Comparison of ENCODE assay signal across 13 mouse cellular contexts in the genomic region with DNA sequence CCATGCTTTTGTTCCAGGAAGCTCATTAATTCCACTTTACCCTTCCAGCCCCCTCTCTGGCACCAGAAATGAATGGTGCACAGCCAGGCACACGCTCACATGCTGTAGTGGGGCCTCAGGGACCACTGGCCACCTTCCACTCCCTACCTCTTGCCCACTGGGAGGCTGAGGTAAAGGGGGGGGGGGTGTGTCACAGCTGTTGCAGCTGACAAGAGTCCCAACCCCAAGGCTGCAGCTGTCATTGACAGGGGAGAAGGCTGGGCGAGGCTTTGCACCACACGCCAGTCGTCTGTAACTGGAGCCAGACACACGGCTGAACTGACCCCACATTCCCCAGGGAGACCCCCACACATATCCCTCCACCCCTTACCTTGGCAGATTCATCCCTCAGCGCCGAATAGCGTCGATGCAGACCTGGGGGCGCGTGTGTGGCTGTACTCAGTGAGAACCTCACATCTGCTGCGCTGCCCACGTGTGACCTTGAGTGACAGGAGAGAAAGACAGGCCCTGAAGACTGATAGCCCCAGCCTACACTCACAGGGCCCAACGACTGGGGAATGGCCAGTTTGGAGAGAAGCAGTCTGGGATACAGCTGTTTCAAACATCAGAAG. TPM values are rescaled to one million over a fixed set of nuclear protein-coding genes. Genes with fewer than 3 reads are reported as not detected.
A peak's percentile ranks its signal among the peaks of the same experiment; 100 is the strongest.
DNase-seq lines count a peak whose midpoint lies in the region; ATAC-seq lines count a peak whose summit lies in the region.
"Had no signal": no experiment of that assay in that cellular context is flagged by ENCODE, and none has a peak within 500 bp of the region (broad histone marks: within the 10 kb centered on the region; RNA-seq: fewer than 3 reads in every experiment).

No protein-coding gene starts in this region.

- WGBS in midbrain, embryonic 11.5 days, result 74% methylated on average over 14 of the region's 14 CpGs
- whole genome bisulfite sequencing in midbrain, embryonic 16.5 days, result 43% methylated on average over 14 of the region's 14 CpGs
- WGBS in hindbrain, embryonic 10.5 days, result 54% methylated on average over 14 of the region's 14 CpGs
- 39% methylated on average over 14 of the region's 14 CpGs for WGBS in limb, embryonic 15.5 days
- 61% methylated on average over 14 of the region's 14 CpGs for WGBS in heart, embryonic 10.5 days

- H3K9me3 ChIP-seq in midbrain, embryonic 11.5 days (ENCODE audit: control insufficient read depth, low read length), result no peaks in the 10 kb centered on the region
- H3K9me3 ChIP-seq in midbrain, embryonic 16.5 days (replicated peaks; ENCODE audit: control insufficient read depth, low read length, poor library complexity, severe bottlenecking), result no peaks in the 10 kb centered on the region
- H3K9me3 ChIP-seq in hindbrain, embryonic 10.5 days, result no peaks in the 10 kb centered on the region
- no peaks in the 10 kb centered on the region for H3K9me3 ChIP-seq in limb, embryonic 15.5 days
- no peaks in the 10 kb centered on the region for H3K9me3 ChIP-seq in heart, embryonic 10.5 days
- H3K9me3 ChIP-seq: heart, embryonic 15.5 days had no signal

- no peak overlapping the region for H3K4me2 ChIP-seq in midbrain, embryonic 11.5 days
- no peak overlapping the region for H3K4me2 ChIP-seq in midbrain, embryonic 16.5 days (ENCODE audit: low read length)
- no peak overlapping the region for H3K4me2 ChIP-seq in limb, embryonic 15.5 days
- H3K4me2 ChIP-seq: heart, embryonic 15.5 days had no signal

- H3K27ac ChIP-seq in midbrain, embryonic 11.5 days (ENCODE audit: low read depth, low read length), result no peak overlapping the region
- no peak overlapping the region for H3K27ac ChIP-seq in midbrain, embryonic 16.5 days (ENCODE audit: low read length)
- peak overlapping the region; percentile 50 for H3K27ac ChIP-seq in hindbrain, embryonic 10.5 days
- H3K27ac ChIP-seq in limb, embryonic 15.5 days, result no peak overlapping the region
- no peak overlapping the region for H3K27ac ChIP-seq in heart, embryonic 10.5 days
- H3K27ac ChIP-seq: heart, embryonic 15.5 days had no signal

- no peaks in the 10 kb centered on the region for H3K27me3 ChIP-seq in midbrain, embryonic 11.5 days (ENCODE audit: control insufficient read depth, insufficient read depth, low read length)
- no peaks in the 10 kb centered on the region for H3K27me3 ChIP-seq in midbrain, embryonic 16.5 days (ENCODE audit: control insufficient read depth, insufficient read depth, low read depth, low read length)
- H3K27me3 ChIP-seq in hindbrain, embryonic 10.5 days (ENCODE audit: insufficient read depth, poor library complexity, severe bottlenecking), result no peaks in the 10 kb centered on the region
- H3K27me3 ChIP-seq in limb, embryonic 15.5 days, result no peaks in the 10 kb centered on the region
- 0 out of 2 replicates have a peak, but pooled peaks cover 4% of the 10 kb centered on the region for H3K27me3 ChIP-seq in heart, embryonic 10.5 days (ENCODE audit: insufficient read depth, poor library complexity, severe bottlenecking)
- H3K27me3 ChIP-seq: heart, embryonic 15.5 days had no signal

- no peaks in the 10 kb centered on the region for H3K36me3 ChIP-seq in midbrain, embryonic 11.5 days (ENCODE audit: control insufficient read depth, insufficient read depth, low read length)
- H3K36me3 ChIP-seq in midbrain, embryonic 16.5 days (ENCODE audit: control insufficient read depth, insufficient read depth, low read length), result peaks cover 3% of the 10 kb centered on the region; the same call in 1 of the 2 replicates
- no peaks in the 10 kb centered on the region; the same call in 1 of the 2 replicates for H3K36me3 ChIP-seq in hindbrain, embryonic 10.5 days
- H3K36me3 ChIP-seq in limb, embryonic 15.5 days, result no peaks in the 10 kb centered on the region
- H3K36me3 ChIP-seq in heart, embryonic 10.5 days, result peaks cover 78% of the 10 kb centered on the region

- peak; percentile 75 for DNase-seq in midbrain, embryonic 11.5 days (ENCODE audit: low spot score, missing footprints)
- no peak for DNase-seq in hindbrain, embryonic 10.5 days (ENCODE audit: low spot score)
- no peak for DNase-seq in layer of hippocampus, postnatal 25 days (ENCODE audit: extremely low spot score in 1 of 2, low spot score in 1 of 2)
- no peak for DNase-seq in heart, embryonic 10.5 days (ENCODE audit: low spot score)
- no peak for DNase-seq in spleen, adult 18-20 months
- DNase-seq: adrenal gland, postnatal 36 days; cerebellum, adult 11-12 months; gastrocnemius, postnatal 10 days; kidney, adult 11 months had no signal

- 0 out of 2 replicates have a peak overlapping the region, but pooled peaks have one; percentile 16 for H3K9ac ChIP-seq in midbrain, embryonic 11.5 days (ENCODE audit: low read length)
- H3K9ac ChIP-seq in midbrain, embryonic 16.5 days (ENCODE audit: low read depth, low read length), result no peak overlapping the region
- no peak overlapping the region for H3K9ac ChIP-seq in limb, embryonic 15.5 days
- H3K9ac ChIP-seq: heart, embryonic 15.5 days had no signal

- H3K4me1 ChIP-seq in midbrain, embryonic 11.5 days (ENCODE audit: control insufficient read depth, insufficient read depth, low read length), result peaks cover 5% of the 10 kb centered on the region; the same call in 1 of the 2 replicates
- peaks cover 4% of the 10 kb centered on the region; the same call in 1 of the 2 replicates for H3K4me1 ChIP-seq in midbrain, embryonic 16.5 days (ENCODE audit: control insufficient read depth, insufficient read depth, low read length)
- H3K4me1 ChIP-seq in hindbrain, embryonic 10.5 days (replicated peaks), result peaks cover 18% of the 10 kb centered on the region
- peaks cover 11% of the 10 kb centered on the region for H3K4me1 ChIP-seq in limb, embryonic 15.5 days
- peaks cover 18% of the 10 kb centered on the region for H3K4me1 ChIP-seq in heart, embryonic 10.5 days
- H3K4me1 ChIP-seq: heart, embryonic 15.5 days had no signal

- no peak for ATAC-seq in midbrain, embryonic 11.5 days (ENCODE audit: low FRiP score)
- no peak for ATAC-seq in midbrain, embryonic 16.5 days
- ATAC-seq in limb, embryonic 15.5 days (ENCODE audit: insufficient number of reproducible peaks, low FRiP score, low TSS enrichment, low read depth), result peak; percentile 47; the same call in 1 of the 2 replicates

- H3K4me3 ChIP-seq in midbrain, embryonic 11.5 days (ENCODE audit: low read depth, low read length), result no peak overlapping the region
- no peak overlapping the region for H3K4me3 ChIP-seq in midbrain, embryonic 16.5 days (ENCODE audit: low read depth, low read length)
- H3K4me3 ChIP-seq in hindbrain, embryonic 10.5 days, result no peak overlapping the region
- H3K4me3 ChIP-seq in limb, embryonic 15.5 days, result no peak overlapping the region
- H3K4me3 ChIP-seq in heart, embryonic 10.5 days, result no peak overlapping the region
- H3K4me3 ChIP-seq: heart, embryonic 15.5 days had no signal

RNA-seq across cellular contexts. Expression of gene Ppfia4, which starts 11.9 kb away (rescaled TPM):
- 1.9 and 2.6 TPM in 2 replicates for polyA plus RNA-seq in midbrain, embryonic 11.5 days (2014; fragmentation: Nextera tagmentation; extraction: Ambion mirVana)
- polyA plus RNA-seq in midbrain, embryonic 16.5 days (2015; fragmentation: Nextera tagmentation; extraction: Ambion mirVana), result 20.2 and 25.6 TPM in 2 replicates
- 3.2 and 4.1 TPM in 2 replicates for polyA plus RNA-seq in hindbrain, embryonic 10.5 days (2016; fragmentation: Nextera tagmentation; extraction: Ambion mirVana)
- 7.5 and 11.1 TPM in 2 replicates for polyA plus RNA-seq in limb, embryonic 15.5 days (2015; fragmentation: Nextera tagmentation; extraction: Ambion mirVana)
- 10 to 100 TPM; 69.3 to 78.8 TPM for total RNA-seq in layer of hippocampus, postnatal 25 days (2021)
- polyA plus RNA-seq in heart, embryonic 10.5 days (2016; fragmentation: Nextera tagmentation; extraction: Ambion mirVana), result 8.5 and 16.0 TPM in 2 replicates

RNA-seq across cellular contexts. Expression of gene Myog, which starts 31.0 kb away (rescaled TPM):
- polyA plus RNA-seq in midbrain, embryonic 11.5 days (2014; fragmentation: Nextera tagmentation; extraction: Ambion mirVana), result not detected in 2 replicates
- 0.13 and 0.14 TPM in 2 replicates for polyA plus RNA-seq in midbrain, embryonic 16.5 days (2015; fragmentation: Nextera tagmentation; extraction: Ambion mirVana)
- polyA plus RNA-seq in hindbrain, embryonic 10.5 days (2016; fragmentation: Nextera tagmentation; extraction: Ambion mirVana), result 0.14 and 0.33 TPM in 2 replicates
- polyA plus RNA-seq in limb, embryonic 15.5 days (2015; fragmentation: Nextera tagmentation; extraction: Ambion mirVana), result 117 and 227 TPM in 2 replicates
- not detected for total RNA-seq in layer of hippocampus, postnatal 25 days (2021)
- polyA plus RNA-seq in heart, embryonic 10.5 days (2016; fragmentation: Nextera tagmentation; extraction: Ambion mirVana), result 0.86 and 2.3 TPM in 2 replicates
- total RNA-seq: adrenal gland, postnatal 36 days; layer of hippocampus, postnatal 14 days had no signal

RNA-seq across cellular contexts. Expression of gene Tmem183a, which starts 41.0 kb away (rescaled TPM):
- 128 and 137 TPM in 2 replicates for polyA plus RNA-seq in midbrain, embryonic 11.5 days (2014; fragmentation: Nextera tagmentation; extraction: Ambion mirVana)
- polyA plus RNA-seq in midbrain, embryonic 16.5 days (2015; fragmentation: Nextera tagmentation; extraction: Ambion mirVana), result 155 and 159 TPM in 2 replicates
- 108 and 132 TPM in 2 replicates for polyA plus RNA-seq in hindbrain, embryonic 10.5 days (2016; fragmentation: Nextera tagmentation; extraction: Ambion mirVana)
- polyA plus RNA-seq in limb, embryonic 15.5 days (2015; fragmentation: Nextera tagmentation; extraction: Ambion mirVana), result 80.2 and 80.3 TPM in 2 replicates
- 10 to 100 TPM; 73.0 to 91.4 TPM for total RNA-seq in layer of hippocampus, postnatal 25 days (2021)
- 81.9 and 95.9 TPM in 2 replicates for polyA plus RNA-seq in heart, embryonic 10.5 days (2016; fragmentation: Nextera tagmentation; extraction: Ambion mirVana)

Comparison
In these comparisons a context has a peak if more than half of its experiments do, and no peak if none do; other contexts are left out.
1. RNA of gene Myog, which starts 31.0 kb away (polyA plus RNA-seq): 117 to 227 TPM in limb, embryonic 15.5 days; 0.86 to 2.3 TPM in heart, embryonic 10.5 days, 0.14 to 0.33 TPM in hindbrain, embryonic 10.5 days, 0.13 to 0.14 TPM in midbrain, embryonic 16.5 days and not detected in midbrain, embryonic 11.5 days; every median in the first group is over 10 times any median in the second.